Mouse (Mus musculus) hindbrain, embryonic 11.5 days (tissue): ENCODE measurements around the gene Lef1. TPM values are rescaled to one million over a fixed set of nuclear protein-coding genes. Genes with fewer than 3 reads are reported as not detected.

Experiments used
- ATAC-seq: fragments of 200-750 bp; cut with Nextera tagmentation; 2 replicates; pipeline ENCODE4 v1.8.0; 2017; ENCODE audit warnings: mild to moderate bottlenecking, moderate TSS enrichment, moderate library complexity; ENCODE audit not compliant: low FRiP score
- DNase-seq: peaks from one replicate; pipeline ENCODE4 v3.0.0-alpha.2; 2015; ENCODE audit warnings: low spot score
- H3K27ac ChIP-seq: fragments of 300-500 bp; sonication (generic); 2 replicates; pipeline ENCODE4 v1.5.1; 2014; ENCODE audit warnings: mild to moderate bottlenecking, low read depth, low read length
- H3K27me3 ChIP-seq: fragments of 300-500 bp; sonication (generic); 2 replicates; pipeline ENCODE4 v1.6.1; 2014; ENCODE audit warnings: mild to moderate bottlenecking, low read length, moderate library complexity, mixed read lengths; ENCODE audit not compliant: control insufficient read depth, insufficient read depth
- H3K36me3 ChIP-seq: fragments of 300-500 bp; sonication (generic); 2 replicates; pipeline ENCODE4 v1.6.1; 2014; ENCODE audit warnings: mild to moderate bottlenecking, low read length, moderate library complexity, mixed read lengths; ENCODE audit not compliant: control insufficient read depth, insufficient read depth
- H3K4me1 ChIP-seq: fragments of 300-500 bp; sonication (generic); replicated peaks from 2 replicates; pipeline ENCODE4 v1.6.1; 2014; ENCODE audit warnings: low read length, mixed read lengths; ENCODE audit not compliant: control insufficient read depth, insufficient read depth
- H3K4me2 ChIP-seq: fragments of 300-500 bp; sonication (generic); replicated peaks from 2 replicates; pipeline ENCODE4 v1.6.1; 2014; ENCODE audit warnings: mild to moderate bottlenecking, low read depth, low read length
- H3K4me3 ChIP-seq: fragments of 300-500 bp; sonication (generic); 2 replicates; pipeline ENCODE4 v1.5.1; 2014; ENCODE audit warnings: low read depth, low read length
- H3K9ac ChIP-seq: fragments of 300-500 bp; sonication (generic); 2 replicates; pipeline ENCODE4 v1.6.1; 2014; ENCODE audit warnings: low read depth, low read length
- H3K9me3 ChIP-seq: fragments of 300-500 bp; sonication (generic); 2 replicates; pipeline ENCODE4 v1.6.1; 2016; ENCODE audit warnings: low read length; ENCODE audit not compliant: control insufficient read depth
- WGBS: fragments of 180-500 bp; shearing (Covaris S2); extraction: QIAGEN DNeasy Blood & Tissue Kit; methylation state at CpG from one replicate; pipeline ENCODE4 v1.1.7; 2014; 5-methylcytosine and 5-hydroxymethylcytosine counted together
- polyA plus RNA-seq: library from polyadenylated mRNA; unstranded; fragments of >200 nt; fragmentation: Nextera tagmentation; extraction: Ambion mirVana; gene quantifications from 2 replicates; pipeline ENCODE4 v1.2.1, GENCODE M21; 2014

Gene Lef1
- polyA plus RNA-seq, 1 experiment from 2014 or later: 24.6 TPM

DNA sequence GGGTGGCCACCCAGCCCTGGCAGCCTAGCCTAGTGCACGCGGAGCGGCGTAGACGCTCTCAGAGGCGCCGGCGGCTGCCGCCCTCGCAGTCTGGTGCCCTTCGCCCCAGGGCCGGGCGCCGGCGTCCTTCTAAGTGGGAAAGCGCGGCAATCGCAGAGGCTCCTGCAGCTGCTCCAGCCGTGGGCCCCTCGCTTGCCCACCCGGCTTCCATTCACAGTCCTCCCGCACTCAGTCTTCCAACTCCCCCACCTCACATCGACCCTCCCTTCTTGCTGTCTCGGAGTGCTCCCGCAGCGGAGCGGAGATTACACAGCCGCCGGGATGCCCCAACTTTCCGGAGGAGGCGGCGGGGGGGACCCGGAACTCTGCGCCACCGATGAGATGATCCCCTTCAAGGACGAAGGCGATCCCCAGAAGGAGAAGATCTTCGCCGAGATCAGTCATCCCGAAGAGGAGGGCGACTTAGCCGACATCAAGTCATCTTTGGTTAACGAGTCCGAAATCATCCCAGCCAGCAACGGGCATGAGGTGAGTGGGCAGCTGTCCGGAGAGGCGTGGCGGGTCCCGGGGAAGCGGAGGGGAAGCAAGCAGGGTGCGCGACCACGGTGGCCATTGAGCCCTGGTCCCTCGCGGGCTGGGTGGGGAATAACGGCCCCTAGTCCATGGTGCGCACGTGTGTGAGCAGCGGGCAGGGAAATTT is 1.0 kb downstream of the Lef1 start:
- WGBS: under 1% methylated on average over 59 of the region's 59 CpGs
- H3K36me3 ChIP-seq: no peaks in the 10 kb centered on the region
- peaks cover 15% of the 10 kb centered on the region for H3K4me1 ChIP-seq
- peak overlapping the region; percentile 56 for H3K4me3 ChIP-seq
- no peaks in the 10 kb centered on the region for H3K9me3 ChIP-seq
- peak overlapping the region; percentile 93 for H3K4me2 ChIP-seq
- ATAC-seq (peak; percentile 42), DNase-seq (peak; percentile 79)
- peak overlapping the region; percentile 75 for H3K9ac ChIP-seq
- peaks cover 30% of the 10 kb centered on the region for H3K27me3 ChIP-seq
- H3K27ac ChIP-seq: 0 out of 2 replicates have a peak overlapping the region, but pooled peaks have one; percentile 36

DNA sequence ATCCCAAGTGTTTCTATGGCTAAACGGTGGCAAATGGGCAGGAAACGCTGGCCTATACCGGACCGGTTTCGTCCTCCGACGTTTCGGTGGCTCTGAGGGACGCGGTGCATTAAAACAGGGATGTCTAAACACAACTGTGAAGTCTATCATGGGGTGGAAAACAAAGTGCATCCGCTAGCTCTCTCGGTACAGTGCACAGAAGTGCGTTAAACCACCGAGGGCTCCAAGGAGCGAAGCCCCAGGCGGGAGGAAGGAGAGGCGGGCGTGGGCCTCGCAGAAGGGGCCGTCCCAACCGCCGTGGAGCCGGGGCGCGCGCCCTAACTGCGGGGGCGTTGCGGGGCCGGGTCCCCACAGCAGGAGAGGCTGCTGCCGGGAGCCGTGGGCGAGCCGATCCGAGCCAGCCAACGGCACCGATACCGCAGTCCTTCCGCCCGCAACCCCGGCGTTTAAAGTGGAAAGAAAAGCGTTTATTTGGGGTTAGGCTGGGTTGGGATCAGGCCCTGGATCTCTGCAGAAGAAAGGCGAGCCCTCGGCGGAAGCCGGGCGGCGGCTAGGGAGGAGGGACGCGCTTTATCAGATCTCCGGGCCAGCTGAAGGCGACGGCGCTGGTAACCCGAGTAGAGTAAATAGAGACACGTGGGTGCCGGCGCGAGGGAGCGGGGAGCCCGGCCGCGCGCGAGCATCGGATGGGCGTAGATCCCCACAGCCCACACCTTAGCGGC is 1.7 kb downstream of the Lef1 start:
- peak overlapping the region; percentile 75 for H3K9ac ChIP-seq
- ATAC-seq (peak; percentile 41), DNase-seq (peak; percentile 74)
- H3K9me3 ChIP-seq: no peaks in the 10 kb centered on the region
- no peak overlapping the region for H3K27ac ChIP-seq
- no peaks in the 10 kb centered on the region for H3K36me3 ChIP-seq
- peaks cover 23% of the 10 kb centered on the region for H3K27me3 ChIP-seq
- WGBS: under 1% methylated on average over 66 of the region's 69 CpGs
- peaks cover 10% of the 10 kb centered on the region for H3K4me1 ChIP-seq
- H3K4me2 ChIP-seq: peak overlapping the region; percentile 93
- H3K4me3 ChIP-seq: peak overlapping the region; percentile 56

DNA sequence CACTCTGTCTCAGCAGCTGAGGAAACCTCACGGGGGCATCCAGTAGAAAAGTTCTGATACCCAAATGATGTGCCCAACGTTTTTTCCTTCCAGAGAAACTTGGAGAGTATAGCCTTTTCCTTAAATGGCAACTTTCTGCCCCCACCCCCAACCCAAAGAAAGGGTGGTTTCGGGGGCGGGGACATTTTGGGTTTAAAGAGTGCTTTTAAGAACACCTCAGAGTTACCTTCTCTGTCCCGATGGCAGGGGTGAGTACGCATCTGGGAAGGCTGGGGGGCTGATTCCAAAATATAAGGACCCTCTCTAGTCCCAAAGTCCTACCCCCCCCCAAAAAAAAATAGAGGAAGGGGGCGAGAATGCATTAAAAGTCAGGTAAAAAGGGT is 2.3 kb downstream of the Lef1 start:
- Histone ChIP-seq H3K9ac (peak overlapping the region; percentile 75; the same call in 1 of the 2 replicates), H3K9me3 (no peaks in the 10 kb centered on the region), H3K4me3 (peak overlapping the region; percentile 56), H3K4me2 (peak overlapping the region; percentile 93), H3K27ac (no peak overlapping the region), H3K4me1 (peaks cover 8% of the 10 kb centered on the region), H3K36me3 (no peaks in the 10 kb centered on the region), H3K27me3 (peaks cover 19% of the 10 kb centered on the region)
- ATAC-seq: no peak
- DNase-seq: no peak
- WGBS: 1% methylated on average over 7 of the region's 7 CpGs

DNA sequence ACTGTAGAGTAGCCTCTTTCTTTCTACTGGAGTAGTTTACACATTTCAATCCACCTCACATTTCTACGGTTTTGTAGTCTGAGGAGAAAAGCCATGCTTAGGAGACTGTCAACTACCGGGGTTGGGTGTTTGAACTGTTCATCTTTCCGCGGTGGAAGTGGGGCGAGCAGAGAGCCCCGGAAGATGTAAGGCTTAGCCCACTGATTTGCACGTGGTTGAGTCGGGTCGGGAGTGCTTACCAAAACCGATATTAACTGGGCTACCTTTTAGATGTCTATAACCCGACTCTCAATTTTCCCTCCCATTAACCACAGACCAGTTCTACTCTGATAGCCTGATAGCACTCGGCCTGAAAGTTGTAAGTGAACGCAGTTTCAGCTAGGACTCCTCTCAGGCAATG is 2.8 kb downstream of the Lef1 start:
- no peak for ATAC-seq
- WGBS: 2% methylated on average over 13 of the region's 13 CpGs
- Histone ChIP-seq H3K9ac (no peak overlapping the region), H3K4me2 (peak overlapping the region; percentile 93), H3K4me1 (peaks cover 4% of the 10 kb centered on the region; the same call in 1 of the 2 replicates), H3K9me3 (no peaks in the 10 kb centered on the region), H3K27me3 (peaks cover 14% of the 10 kb centered on the region), H3K36me3 (no peaks in the 10 kb centered on the region), H3K27ac (no peak overlapping the region), H3K4me3 (peak overlapping the region; percentile 56; the same call in 1 of the 2 replicates)
- DNase-seq: peak; percentile 46

DNA sequence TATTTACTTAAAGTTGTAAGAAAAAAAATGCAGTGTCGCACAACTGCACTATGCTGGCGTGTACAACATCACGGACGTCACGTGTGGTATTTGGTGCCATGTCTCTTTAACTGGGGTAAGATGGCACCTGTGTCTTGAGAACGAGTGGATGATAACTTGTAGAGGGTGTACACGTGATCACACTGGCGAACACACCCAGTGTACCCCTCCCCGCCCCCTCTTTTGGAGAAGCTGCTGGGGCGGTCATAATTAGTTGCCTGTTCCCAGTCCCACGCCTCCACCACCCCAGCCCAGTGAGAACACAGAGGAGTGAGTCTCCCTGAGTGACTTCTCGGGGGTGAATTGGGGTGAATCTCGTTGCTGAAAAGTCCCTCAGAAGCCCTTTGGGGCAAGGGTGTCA is 5.8 kb downstream of the Lef1 start:
- H3K9me3 ChIP-seq: no peaks in the 10 kb centered on the region
- peaks cover 7% of the 10 kb centered on the region; the same call in 1 of the 2 replicates for H3K27me3 ChIP-seq
- H3K27ac ChIP-seq: no peak overlapping the region
- no peaks in the 10 kb centered on the region for H3K36me3 ChIP-seq
- H3K9ac ChIP-seq: no peak overlapping the region
- WGBS: 95% methylated on average over 13 of the region's 13 CpGs
- ATAC-seq (no peak), DNase-seq (no peak)
- peaks cover 2% of the 10 kb centered on the region; the same call in 1 of the 2 replicates for H3K4me1 ChIP-seq
- no peak overlapping the region for H3K4me2 ChIP-seq
- no peak overlapping the region for H3K4me3 ChIP-seq

DNA sequence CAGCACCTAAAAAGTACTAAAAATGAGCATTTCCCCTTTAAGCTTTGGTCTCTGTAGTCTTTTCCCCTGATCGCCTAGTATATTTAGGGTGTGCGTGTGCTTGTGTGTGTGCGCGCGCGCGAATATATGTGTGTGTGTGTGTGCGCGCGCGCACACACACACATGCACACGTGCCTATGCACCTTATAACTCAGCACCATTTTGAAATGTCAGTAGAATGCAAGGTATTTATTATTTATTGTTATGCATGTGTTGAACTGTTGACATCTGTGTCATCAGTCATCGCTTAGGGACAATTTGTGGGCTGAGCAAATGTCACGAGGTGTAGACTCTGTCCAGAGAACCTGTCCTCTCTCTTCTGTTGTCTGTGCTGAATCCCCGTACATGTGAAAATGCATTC is 7.1 kb downstream of the Lef1 start:
- no peak overlapping the region for H3K4me3 ChIP-seq

DNA sequence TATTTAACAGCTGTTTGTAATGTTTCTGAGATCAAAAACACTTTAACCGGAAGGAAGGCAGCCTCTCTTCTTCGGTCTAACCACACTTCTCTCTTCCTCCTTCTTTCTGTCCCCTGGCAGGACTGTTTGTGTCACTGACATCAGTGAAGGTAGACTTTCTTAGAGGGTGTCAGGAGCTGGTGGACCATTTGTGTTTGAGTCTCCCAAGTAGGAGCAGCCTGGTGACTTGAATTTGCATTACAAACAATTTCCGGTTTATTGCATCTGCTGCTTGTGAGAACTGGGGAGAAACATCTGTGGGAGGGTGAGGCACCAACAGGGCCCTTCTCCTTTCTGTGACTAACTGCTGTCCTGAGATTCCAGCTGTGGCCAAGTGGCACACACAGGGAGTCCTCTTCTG is 7.6 kb downstream of the Lef1 start:
- H3K4me2 ChIP-seq: no peak overlapping the region
- no peaks in the 10 kb centered on the region for H3K9me3 ChIP-seq
- H3K27ac ChIP-seq: no peak overlapping the region
- H3K4me3 ChIP-seq: no peak overlapping the region
- no peaks in the 10 kb centered on the region for H3K36me3 ChIP-seq
- WGBS: 67% methylated on average over 3 of the region's 3 CpGs
- H3K27me3 ChIP-seq: peaks cover 5% of the 10 kb centered on the region; the same call in 1 of the 2 replicates
- no peak for ATAC-seq
- H3K4me1 ChIP-seq: no peaks in the 10 kb centered on the region
- H3K9ac ChIP-seq: no peak overlapping the region
- DNase-seq: no peak

More for the DNA sequence above, 7.1 kb downstream of the Lef1 start:
- Histone ChIP-seq H3K9ac (no peak overlapping the region), H3K4me2 (no peak overlapping the region), H3K27me3 (peaks cover 5% of the 10 kb centered on the region; the same call in 1 of the 2 replicates), H3K36me3 (no peaks in the 10 kb centered on the region), H3K27ac (no peak overlapping the region), H3K9me3 (no peaks in the 10 kb centered on the region), H3K4me1 (peaks cover 2% of the 10 kb centered on the region; the same call in 1 of the 2 replicates)
- 93% methylated on average over 15 of the region's 15 CpGs for WGBS
- no peak for DNase-seq
- no peak for ATAC-seq

DNA sequence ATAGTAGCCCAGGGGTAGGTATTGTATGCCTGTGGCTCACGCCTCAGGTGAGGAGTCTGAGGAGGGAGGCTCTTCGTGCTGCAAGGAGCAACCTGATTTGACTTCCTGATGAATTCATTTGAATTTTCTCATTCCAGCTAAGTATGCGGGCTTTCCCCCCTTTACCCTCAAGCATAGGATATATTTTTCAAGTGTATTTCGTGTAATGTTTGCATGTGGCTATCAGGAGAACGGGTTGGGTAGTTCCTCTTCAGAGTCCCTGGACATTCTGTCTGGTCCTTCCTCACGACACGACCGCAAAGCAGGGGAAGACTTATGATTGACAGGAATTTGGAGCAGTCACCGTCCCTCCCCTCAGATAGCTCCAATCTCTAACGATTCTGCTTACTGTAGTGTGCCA is 9.2 kb downstream of the Lef1 start:
- no peaks in the 10 kb centered on the region; the same call in 1 of the 2 replicates for H3K27me3 ChIP-seq
- WGBS: 89% methylated on average over 10 of the region's 10 CpGs
- H3K36me3 ChIP-seq: no peaks in the 10 kb centered on the region
- H3K9ac ChIP-seq: no peak overlapping the region
- no peak overlapping the region for H3K4me3 ChIP-seq
- H3K4me1 ChIP-seq: no peaks in the 10 kb centered on the region
- no peak for DNase-seq
- ATAC-seq: no peak
- H3K4me2 ChIP-seq: no peak overlapping the region
- no peaks in the 10 kb centered on the region for H3K9me3 ChIP-seq
- H3K27ac ChIP-seq: no peak overlapping the region
